Mouse (Mus musculus): ENCODE results near the gene Kcnmb1. TPM values are rescaled to one million over a fixed set of nuclear protein-coding genes. Genes with fewer than 3 reads are reported as not detected.

The Kcnmb1 gene
- total RNA-seq, 1 experiment: 0.22 TPM

GRCm38 (mm10) chr11:33918424-33918823 lies 44.4 kb upstream of the Kcnmb1 start:
- no peak for DNase-seq (ENCODE audit: low read depth, low spot score)
- H3K4me3 ChIP-seq (ENCODE audit: insufficient read depth in 1 of 2, low read depth in 1 of 2, low read length in 2 of 2, poor library complexity in 1 of 2, severe bottlenecking in 1 of 2): no peak overlapping the region
- in situ Hi-C loops (cut with MboI; ENCODE audit: low sequenced_read_pairs in 2 of 2, unreplicated experiment in 2 of 2): loop anchor here in 1 of 2 experiments (10.0 kb wide), 1 partner anchor 184 kb away; no protein-coding TSS in a partner anchor
- no peak overlapping the region for H3K9ac ChIP-seq (ENCODE audit: insufficient read depth, low read depth, low read length, poor library complexity, severe bottlenecking)
- no peaks in the 10 kb centered on the region for H3K4me1 ChIP-seq (ENCODE audit: control insufficient read depth in 2 of 2, insufficient read depth in 2 of 2, low read length in 2 of 2, poor library complexity in 1 of 2)
- no peaks in the 10 kb centered on the region for H3K9me3 ChIP-seq (ENCODE audit: control insufficient read depth, insufficient read depth, low read depth, low read length)
- no peak for TF ChIP-seq ZNF384 (IDR thresholded peaks at IDR 0.05; ENCODE audit: low read depth, low read length)
- TF ChIP-seq CHD2 (IDR thresholded peaks at IDR 0.05; ENCODE audit: low read depth, low read length): no peak
- TF ChIP-seq ZC3H11A (IDR thresholded peaks at IDR 0.05; ENCODE audit: borderline replicate concordance, low read depth, low read length): no peak
- no peak for TF ChIP-seq MAFK (IDR thresholded peaks at IDR 0.05; ENCODE audit: insufficient read depth, low read depth, low read length)
- TF ChIP-seq HCFC1 (IDR thresholded peaks at IDR 0.05; ENCODE audit: borderline replicate concordance, insufficient read depth, low read length): no peak
- H3K36me3 ChIP-seq (ENCODE audit: control insufficient read depth, insufficient read depth, low read length, poor library complexity, severe bottlenecking): no peaks in the 10 kb centered on the region
- no peak overlapping the region for H3K27ac ChIP-seq (ENCODE audit: insufficient read depth, low read depth, low read length, poor library complexity, severe bottlenecking)

- no peaks in the 10 kb centered on the region for H3K9me3 ChIP-seq (ENCODE audit: control insufficient read depth, insufficient read depth, low read depth, low read length)
- in situ Hi-C loops (cut with MboI; ENCODE audit: low sequenced_read_pairs in 2 of 2, unreplicated experiment in 2 of 2): loop anchor here (5.0 to 10.0 kb wide), 2 partner anchors 185 to 188 kb away; no protein-coding TSS in a partner anchor
- no peak for TF ChIP-seq CHD2 (IDR thresholded peaks at IDR 0.05; ENCODE audit: low read depth, low read length)
- no peak for TF ChIP-seq ZNF384 (IDR thresholded peaks at IDR 0.05; ENCODE audit: low read depth, low read length)
- no peak for TF ChIP-seq HCFC1 (IDR thresholded peaks at IDR 0.05; ENCODE audit: borderline replicate concordance, insufficient read depth, low read length)
- no peak for TF ChIP-seq ZC3H11A (IDR thresholded peaks at IDR 0.05; ENCODE audit: borderline replicate concordance, low read depth, low read length)
- no peak for TF ChIP-seq MAFK (IDR thresholded peaks at IDR 0.05; ENCODE audit: insufficient read depth, low read depth, low read length)
These were observed 43.0 kb upstream of the Kcnmb1 start for GRCm38 (mm10) chr11:33919826-33920225.

GRCm38 (mm10) chr11:33921451-33921850 lies 41.4 kb upstream of the Kcnmb1 start:
- no peaks in the 10 kb centered on the region for H3K9me3 ChIP-seq (ENCODE audit: control insufficient read depth, insufficient read depth, low read depth, low read length)
- no peak for DNase-seq (ENCODE audit: low read depth, low spot score)
- H3K4me3 ChIP-seq (ENCODE audit: insufficient read depth in 1 of 2, low read depth in 1 of 2, low read length in 2 of 2, poor library complexity in 1 of 2, severe bottlenecking in 1 of 2): no peak overlapping the region
- no peak overlapping the region for H3K9ac ChIP-seq (ENCODE audit: insufficient read depth, low read depth, low read length, poor library complexity, severe bottlenecking)
- H3K27ac ChIP-seq (ENCODE audit: insufficient read depth, low read depth, low read length, poor library complexity, severe bottlenecking): no peak overlapping the region
- no peaks in the 10 kb centered on the region for H3K36me3 ChIP-seq (ENCODE audit: control insufficient read depth, insufficient read depth, low read length, poor library complexity, severe bottlenecking)
- no peaks in the 10 kb centered on the region for H3K4me1 ChIP-seq (ENCODE audit: control insufficient read depth in 2 of 2, insufficient read depth in 2 of 2, low read length in 2 of 2, poor library complexity in 1 of 2)
- TF ChIP-seq MAFK (IDR thresholded peaks at IDR 0.05; ENCODE audit: insufficient read depth, low read depth, low read length): no peak
- TF ChIP-seq CHD2 (IDR thresholded peaks at IDR 0.05; ENCODE audit: low read depth, low read length): no peak
- in situ Hi-C loops (cut with MboI; ENCODE audit: low sequenced_read_pairs in 2 of 2, unreplicated experiment in 2 of 2): loop anchor here in 1 of 2 experiments (5.0 kb wide), 1 partner anchor 189 kb away; no protein-coding TSS in a partner anchor

More at GRCm38 (mm10) chr11:33919826-33920225, 43.0 kb upstream of the Kcnmb1 start:
- Histone ChIP-seq H3K9ac (ENCODE audit: insufficient read depth, low read depth, low read length, poor library complexity, severe bottlenecking) (no peak overlapping the region), H3K27ac (ENCODE audit: insufficient read depth, low read depth, low read length, poor library complexity, severe bottlenecking) (no peak overlapping the region), H3K4me1 (ENCODE audit: control insufficient read depth in 2 of 2, insufficient read depth in 2 of 2, low read length in 2 of 2, poor library complexity in 1 of 2) (no peaks in the 10 kb centered on the region), H3K36me3 (ENCODE audit: control insufficient read depth, insufficient read depth, low read length, poor library complexity, severe bottlenecking) (no peaks in the 10 kb centered on the region), H3K4me3 (ENCODE audit: insufficient read depth in 1 of 2, low read depth in 1 of 2, low read length in 2 of 2, poor library complexity in 1 of 2, severe bottlenecking in 1 of 2) (no peak overlapping the region)
- DNase-seq (ENCODE audit: low read depth, low spot score): no peak

- Histone ChIP-seq H3K9me3 (ENCODE audit: control insufficient read depth, insufficient read depth, low read depth, low read length) (no peaks in the 10 kb centered on the region), H3K9ac (ENCODE audit: insufficient read depth, low read depth, low read length, poor library complexity, severe bottlenecking) (no peak overlapping the region), H3K36me3 (ENCODE audit: control insufficient read depth, insufficient read depth, low read length, poor library complexity, severe bottlenecking) (no peaks in the 10 kb centered on the region), H3K4me1 (ENCODE audit: control insufficient read depth in 2 of 2, insufficient read depth in 2 of 2, low read length in 2 of 2, poor library complexity in 1 of 2) (no peaks in the 10 kb centered on the region), H3K27ac (ENCODE audit: insufficient read depth, low read depth, low read length, poor library complexity, severe bottlenecking) (no peak overlapping the region), H3K4me3 (ENCODE audit: insufficient read depth in 1 of 2, low read depth in 1 of 2, low read length in 2 of 2, poor library complexity in 1 of 2, severe bottlenecking in 1 of 2) (no peak overlapping the region)
- in situ Hi-C loops (cut with MboI; ENCODE audit: low sequenced_read_pairs in 2 of 2, unreplicated experiment in 2 of 2): loop anchor here in 1 of 2 experiments (5.0 kb wide), 1 partner anchor 191 kb away; no protein-coding TSS in a partner anchor
- no peak for DNase-seq (ENCODE audit: low read depth, low spot score)
- no peak for TF ChIP-seq CHD2 (IDR thresholded peaks at IDR 0.05; ENCODE audit: low read depth, low read length)
- no peak for TF ChIP-seq HCFC1 (IDR thresholded peaks at IDR 0.05; ENCODE audit: borderline replicate concordance, insufficient read depth, low read length)
- TF ChIP-seq ZNF384 (IDR thresholded peaks at IDR 0.05; ENCODE audit: low read depth, low read length): no peak
- no peak for TF ChIP-seq ZC3H11A (IDR thresholded peaks at IDR 0.05; ENCODE audit: borderline replicate concordance, low read depth, low read length)
These were observed 39.8 kb upstream of the Kcnmb1 start for GRCm38 (mm10) chr11:33923031-33923430.

GRCm38 (mm10) chr11:33925778-33926177 lies 37.0 kb upstream of the Kcnmb1 start:
- H3K4me1 ChIP-seq (ENCODE audit: control insufficient read depth in 2 of 2, insufficient read depth in 2 of 2, low read length in 2 of 2, poor library complexity in 1 of 2): no peaks in the 10 kb centered on the region
- no peaks in the 10 kb centered on the region for H3K9me3 ChIP-seq (ENCODE audit: control insufficient read depth, insufficient read depth, low read depth, low read length)
- H3K9ac ChIP-seq (ENCODE audit: insufficient read depth, low read depth, low read length, poor library complexity, severe bottlenecking): no peak overlapping the region
- H3K36me3 ChIP-seq (ENCODE audit: control insufficient read depth, insufficient read depth, low read length, poor library complexity, severe bottlenecking): no peaks in the 10 kb centered on the region
- in situ Hi-C loops (cut with MboI; ENCODE audit: low sequenced_read_pairs in 2 of 2, unreplicated experiment in 2 of 2): no loop called here
- DNase-seq (ENCODE audit: low read depth, low spot score): no peak
- no peak for TF ChIP-seq ZC3H11A (IDR thresholded peaks at IDR 0.05; ENCODE audit: borderline replicate concordance, low read depth, low read length)
- TF ChIP-seq HCFC1 (IDR thresholded peaks at IDR 0.05; ENCODE audit: borderline replicate concordance, insufficient read depth, low read length): no peak
- TF ChIP-seq MAFK (IDR thresholded peaks at IDR 0.05; ENCODE audit: insufficient read depth, low read depth, low read length): no peak
- TF ChIP-seq ZNF384 (IDR thresholded peaks at IDR 0.05; ENCODE audit: low read depth, low read length): no peak
- no peak for TF ChIP-seq CHD2 (IDR thresholded peaks at IDR 0.05; ENCODE audit: low read depth, low read length)
- no peak overlapping the region for H3K4me3 ChIP-seq (ENCODE audit: insufficient read depth in 1 of 2, low read depth in 1 of 2, low read length in 2 of 2, poor library complexity in 1 of 2, severe bottlenecking in 1 of 2)
- no peak overlapping the region for H3K27ac ChIP-seq (ENCODE audit: insufficient read depth, low read depth, low read length, poor library complexity, severe bottlenecking)

Measured in ES-E14 (cell line).